Mouse (Mus musculus) lung, postnatal 25 days (tissue): Measurements from ENCODE around the gene Calm2.

Experiments used
- DNase-seq: peaks from one replicate; pipeline ENCODE4 v3.0.0; 2022; ENCODE audit warnings: low spot score

The Calm2 gene

DNA sequence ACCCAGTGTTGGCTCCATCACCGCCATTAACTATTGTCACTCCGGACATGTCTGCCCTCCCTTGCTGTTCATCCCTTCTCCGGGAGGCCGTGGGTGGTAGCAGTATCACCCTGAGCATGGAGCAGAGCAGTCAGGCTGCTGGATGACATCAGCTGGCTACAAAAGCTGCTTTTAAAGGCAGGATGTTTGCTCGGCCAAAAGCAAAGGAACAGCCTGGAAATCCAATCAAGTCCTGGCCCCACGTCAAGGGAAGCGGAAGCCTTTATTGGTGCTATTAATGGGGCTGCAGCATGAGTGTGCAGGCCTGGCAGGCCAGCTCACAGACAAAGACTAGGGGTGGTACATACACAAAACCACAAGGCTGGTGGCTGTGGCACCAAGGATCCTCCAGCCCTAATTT, 55.5 kb downstream of the Calm2 start:
- DNase-seq = no peak

GRCm38 (mm10) chr17:87387068-87387467, 59.7 kb downstream of the Calm2 start:
- no peak for DNase-seq

DNA sequence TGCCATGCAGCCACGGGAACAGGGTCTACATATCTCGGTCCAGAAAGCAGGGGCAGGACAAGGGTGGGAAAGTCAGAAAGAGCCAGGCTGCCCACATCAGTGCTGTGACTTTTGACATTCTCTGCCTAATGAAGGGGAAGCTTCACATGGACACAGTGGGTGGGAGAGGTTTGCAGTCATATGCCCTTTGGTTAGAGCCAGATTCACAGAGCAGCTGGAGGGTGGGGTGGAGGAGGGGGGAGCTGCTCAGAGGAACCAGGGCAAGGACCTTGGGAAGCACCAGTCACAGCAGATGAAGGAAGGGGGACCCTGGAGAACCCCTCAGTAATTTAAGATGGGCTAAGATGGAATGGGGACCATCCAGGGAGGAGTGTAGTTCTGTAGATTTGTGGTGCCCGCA, 60.9 kb downstream of the Calm2 start:
- no peak for DNase-seq
